Comparison of ENCODE assay signal across 30 mouse cellular contexts in the genomic region with DNA sequence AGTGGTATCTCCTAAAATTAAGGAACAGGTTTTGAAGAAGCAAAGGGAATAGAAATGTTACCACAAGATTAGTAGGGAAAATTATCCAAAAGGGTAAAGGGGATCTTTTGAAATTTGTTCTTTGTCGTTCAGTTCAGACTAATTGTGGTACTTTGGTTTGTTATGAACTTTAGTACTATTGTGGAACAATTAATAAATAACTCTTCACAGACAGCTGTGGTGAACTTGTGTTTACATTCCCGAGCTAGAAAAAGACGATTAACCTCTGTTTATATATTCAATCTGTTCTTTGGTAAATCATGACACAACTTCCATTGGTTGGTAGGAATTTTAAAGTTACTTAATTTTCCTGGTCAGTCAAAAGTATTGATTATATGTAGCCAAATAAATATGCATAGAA.
"Had no signal": no experiment of that assay in that cellular context is flagged by ENCODE, and none has a peak within 500 bp of the region (broad histone marks: within the 10 kb centered on the region; RNA-seq: fewer than 3 reads in every experiment).

No protein-coding gene starts in this region.

- H3K4me1 ChIP-seq: limb, embryonic 15.5 days had no signal

- H3K9ac ChIP-seq: limb, embryonic 12.5 days; limb, embryonic 13.5 days; limb, embryonic 15.5 days; liver, embryonic 13.5 days; liver, embryonic 14.5 days; liver, embryonic 15.5 days; lung, embryonic 14.5 days; lung, embryonic 15.5 days; midbrain, embryonic 12.5 days; midbrain, embryonic 13.5 days; midbrain, embryonic 15.5 days; neural tube, embryonic 12.5 days had no signal

- H3K4me3 ChIP-seq: left cerebral cortex, adult 2 months; limb, embryonic 10.5 days; limb, embryonic 12.5 days; limb, embryonic 13.5 days; limb, embryonic 15.5 days; liver, embryonic 13.5 days; liver, embryonic 15.5 days; lung, embryonic 15.5 days; megakaryocyte, embryonic 14.5 days; midbrain, embryonic 10.5 days; midbrain, embryonic 12.5 days; midbrain, embryonic 13.5 days; midbrain, embryonic 15.5 days; myocyte; neural tube, embryonic 12.5 days had no signal

- DNase-seq: left cerebral cortex, postnatal 4 days; liver, embryonic 13.5 days; lung, adult 18-20 months; lung, adult 2 months; lung, embryonic 14.5 days; lung, postnatal 10 days; lung, postnatal 14 days; lung, postnatal 36 days; lung, postnatal 4 days; midbrain, embryonic 14.5 days had no signal

- H3K4me2 ChIP-seq: limb, embryonic 12.5 days; limb, embryonic 13.5 days; limb, embryonic 15.5 days; liver, embryonic 11.5 days; liver, embryonic 13.5 days; liver, embryonic 15.5 days; lung, embryonic 14.5 days; lung, embryonic 15.5 days; midbrain, embryonic 11.5 days; midbrain, embryonic 12.5 days; midbrain, embryonic 13.5 days; midbrain, embryonic 15.5 days; neural tube, embryonic 12.5 days had no signal

- H3K27me3 ChIP-seq: limb, embryonic 12.5 days; limb, embryonic 13.5 days; limb, embryonic 15.5 days; liver, embryonic 13.5 days; liver, embryonic 15.5 days; lung, embryonic 15.5 days; megakaryocyte, embryonic 14.5 days; midbrain, embryonic 12.5 days; midbrain, embryonic 13.5 days; midbrain, embryonic 15.5 days; neural tube, embryonic 12.5 days had no signal

- H3K36me3 ChIP-seq: liver, embryonic 13.5 days; liver, embryonic 15.5 days; midbrain, embryonic 15.5 days; neural tube, embryonic 12.5 days had no signal

- H3K27ac ChIP-seq: left cerebral cortex, adult 2 months; limb, embryonic 10.5 days; limb, embryonic 12.5 days; limb, embryonic 13.5 days; limb, embryonic 15.5 days; liver, embryonic 13.5 days; liver, embryonic 14.5 days; liver, embryonic 15.5 days; lung, embryonic 15.5 days; macrophage; midbrain, embryonic 10.5 days; midbrain, embryonic 12.5 days; midbrain, embryonic 13.5 days; midbrain, embryonic 15.5 days; neural tube, embryonic 12.5 days had no signal

- H3K9me3 ChIP-seq: limb, embryonic 10.5 days; limb, embryonic 12.5 days; limb, embryonic 13.5 days; limb, embryonic 15.5 days; liver, embryonic 13.5 days; liver, embryonic 15.5 days; lung, embryonic 15.5 days; megakaryocyte, embryonic 14.5 days; midbrain, embryonic 10.5 days; midbrain, embryonic 12.5 days; midbrain, embryonic 13.5 days; midbrain, embryonic 15.5 days; neural tube, embryonic 12.5 days had no signal

- ATAC-seq: lung, postnatal 0 days; midbrain, embryonic 13.5 days; midbrain, embryonic 15.5 days; midbrain, embryonic 16.5 days had no signal
